Mouse (Mus musculus): ENCODE results near the gene Tmed8.
A peak's percentile ranks its signal among the peaks of the same experiment; 100 is the strongest.
"Not testable (repeated sequence)": the region's sequence is repeated elsewhere in the genome, so short reads cannot be mapped to it uniquely, and the experiment has no call there.

The Tmed8 gene

GRCm38 (mm10) chr12:87160310-87160709 is 39.9 kb downstream of the Tmed8 start:
- no peak for DNase-seq (ENCODE audit: low read depth)

GRCm38 (mm10) chr12:87158099-87158498 is 42.2 kb downstream of the Tmed8 start:
- no peak for DNase-seq (ENCODE audit: low read depth)

- no peak for DNase-seq (ENCODE audit: low read depth)
Observed at GRCm38 (mm10) chr12:87157361-87157760, 42.9 kb downstream of the Tmed8 start.

GRCm38 (mm10) chr12:87154448-87154847 is 45.8 kb downstream of the Tmed8 start:
- DNase-seq (ENCODE audit: low read depth), result not testable (repeated sequence)

- no peak for DNase-seq (ENCODE audit: low read depth)
Observed at GRCm38 (mm10) chr12:87149471-87149870, 50.8 kb downstream of the Tmed8 start.

GRCm38 (mm10) chr12:87148136-87148535 is 52.1 kb downstream of the Tmed8 start:
- DNase-seq (ENCODE audit: low read depth), result no peak

GRCm38 (mm10) chr12:87147395-87148089 is 52.7 kb downstream of the Tmed8 start, which contains the start of gene Pomt2:
TSS of gene Pomt2 (minus strand) at chr12:87147968.
- peak; percentile 91 for DNase-seq (ENCODE audit: low read depth)

GRCm38 (mm10) chr12:87146966-87147365 is 53.3 kb downstream of the Tmed8 start, which contains the start of gene Gstz1:
TSS of gene Gstz1 (plus strand) at chr12:87147165.
- peak; percentile 86 for DNase-seq (ENCODE audit: low read depth)

GRCm38 (mm10) chr12:87142156-87142555 is 58.1 kb downstream of the Tmed8 start:
- DNase-seq (ENCODE audit: low read depth), result no peak

- DNase-seq (ENCODE audit: low read depth), result no peak
Observed at GRCm38 (mm10) chr12:87138768-87139167, 61.5 kb downstream of the Tmed8 start.

GRCm38 (mm10) chr12:87138342-87138701 is 61.9 kb downstream of the Tmed8 start:
- no peak for DNase-seq (ENCODE audit: low read depth)

GRCm38 (mm10) chr12:87137439-87138341 is 62.6 kb downstream of the Tmed8 start:
- DNase-seq (ENCODE audit: low read depth), result no peak

- no peak for DNase-seq (ENCODE audit: low read depth)
Observed at GRCm38 (mm10) chr12:87132784-87133183, 67.5 kb downstream of the Tmed8 start.

- DNase-seq (ENCODE audit: low read depth), result no peak
Observed at GRCm38 (mm10) chr12:87132210-87132609, 68.0 kb downstream of the Tmed8 start.

- no peak for DNase-seq (ENCODE audit: low read depth)
Observed at GRCm38 (mm10) chr12:87131619-87132018, 68.6 kb downstream of the Tmed8 start.

GRCm38 (mm10) chr12:87131181-87131580 is 69.1 kb downstream of the Tmed8 start:
- no peak for DNase-seq (ENCODE audit: low read depth)

GRCm38 (mm10) chr12:87130224-87130623 is 70.0 kb downstream of the Tmed8 start:
- no peak for DNase-seq (ENCODE audit: low read depth)

- no peak for DNase-seq (ENCODE audit: low read depth)
Observed at GRCm38 (mm10) chr12:87127256-87127655, 73.0 kb downstream of the Tmed8 start.

- DNase-seq (ENCODE audit: low read depth), result peak; percentile 48
Observed at GRCm38 (mm10) chr12:87121918-87122589, 78.2 kb downstream of the Tmed8 start.

All from c-Kit-positive CD71-positive TER-119-negative erythroid progenitor cells, embryonic 14.5 days (primary cell).